Mouse (Mus musculus): ENCODE measurements at regions not wholly inside any gene's neighbourhood (a gene's known extent, or its start where the extent isn't known, plus 50 kb on each side); places are given as distances from the start of the nearest gene placed in this dataset.

GRCm38 (mm10) chr13:44280296-44280695 lies 449.0 kb upstream of the Jarid2 start:
- Histone ChIP-seq H3K4me2 (replicated peaks) (no peak overlapping the region), H3K36me3 (no peaks in the 10 kb centered on the region), H3K27ac (no peak overlapping the region), H3K9me3 (no peaks in the 10 kb centered on the region), H3K27me3 (no peaks in the 10 kb centered on the region), H3K4me3 (no peak overlapping the region), H3K4me1 (peaks cover 24% of the 10 kb centered on the region), H3K9ac (no peak overlapping the region)
- no peak for ATAC-seq (ENCODE audit: low FRiP score, low read depth)
- WGBS: 94% methylated on average over 8 of the region's 8 CpGs

GRCm38 (mm10) chr13:44281796-44282195 lies 447.5 kb upstream of the Jarid2 start:
- no peaks in the 10 kb centered on the region for H3K27me3 ChIP-seq
- H3K4me1 ChIP-seq: peaks cover 24% of the 10 kb centered on the region
- WGBS: 57% methylated on average over 6 of the region's 6 CpGs

GRCm38 (mm10) chr13:44282306-44282705 lies 447.0 kb upstream of the Jarid2 start:
- Histone ChIP-seq H3K4me1 (peaks cover 24% of the 10 kb centered on the region), H3K4me3 (no peak overlapping the region), H3K27ac (0 out of 2 replicates have a peak overlapping the region, but pooled peaks have one; percentile 49), H3K4me2 (replicated peaks) (no peak overlapping the region), H3K36me3 (no peaks in the 10 kb centered on the region), H3K9ac (no peak overlapping the region), H3K9me3 (no peaks in the 10 kb centered on the region), H3K27me3 (no peaks in the 10 kb centered on the region)
- WGBS: 80% methylated on average over 9 of the region's 9 CpGs
- no peak for ATAC-seq (ENCODE audit: low FRiP score, low read depth)

More at GRCm38 (mm10) chr13:44281796-44282195, 447.5 kb upstream of the Jarid2 start:
- Histone ChIP-seq H3K9ac (no peak overlapping the region), H3K4me3 (no peak overlapping the region), H3K4me2 (replicated peaks) (no peak overlapping the region), H3K27ac (no peak overlapping the region), H3K36me3 (no peaks in the 10 kb centered on the region), H3K9me3 (no peaks in the 10 kb centered on the region)
- ATAC-seq (ENCODE audit: low FRiP score, low read depth): no peak

- ATAC-seq (ENCODE audit: low FRiP score, low read depth): peak; percentile 59
- Histone ChIP-seq H3K36me3 (no peaks in the 10 kb centered on the region), H3K4me1 (peaks cover 24% of the 10 kb centered on the region), H3K4me3 (no peak overlapping the region), H3K9me3 (no peaks in the 10 kb centered on the region), H3K27ac (peak overlapping the region; percentile 49; the same call in 1 of the 2 replicates), H3K9ac (no peak overlapping the region), H3K27me3 (no peaks in the 10 kb centered on the region), H3K4me2 (replicated peaks) (no peak overlapping the region)
- 60% methylated on average over 16 of the region's 16 CpGs for WGBS
Measured at GRCm38 (mm10) chr13:44282731-44283571, 446.3 kb upstream of the Jarid2 start.

DNA sequence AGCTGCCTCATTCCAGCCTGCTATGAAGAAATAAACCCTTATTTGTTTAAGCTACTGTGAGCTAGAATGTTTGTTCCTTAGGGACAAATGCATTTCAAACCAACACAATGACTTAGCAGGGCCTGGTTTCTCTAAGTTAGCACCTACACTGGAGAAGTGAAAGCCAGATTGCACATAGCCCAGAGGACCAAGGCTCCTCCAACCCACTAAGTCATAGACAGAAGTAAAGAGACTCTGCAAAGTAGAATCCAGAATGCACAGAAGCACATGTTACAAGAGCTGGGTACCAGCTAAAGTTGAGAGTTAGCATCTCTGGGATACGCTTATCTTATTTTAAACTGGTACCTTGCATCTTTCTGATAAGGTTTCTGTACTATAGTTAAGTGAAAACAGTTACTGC lies 443.4 kb upstream of the Jarid2 start:
- Histone ChIP-seq H3K9ac (no peak overlapping the region), H3K4me2 (replicated peaks) (no peak overlapping the region), H3K4me3 (no peak overlapping the region), H3K27ac (no peak overlapping the region), H3K4me1 (peaks cover 19% of the 10 kb centered on the region), H3K9me3 (peaks cover 8% of the 10 kb centered on the region; the same call in 1 of the 2 replicates), H3K27me3 (no peaks in the 10 kb centered on the region), H3K36me3 (no peaks in the 10 kb centered on the region)
- ATAC-seq (ENCODE audit: low FRiP score, low read depth): no peak
- 92% methylated on average over 1 of the region's 1 CpGs for WGBS

- H3K27me3 ChIP-seq: no peaks in the 10 kb centered on the region
- H3K9ac ChIP-seq: no peak overlapping the region
- no peak for ATAC-seq (ENCODE audit: low FRiP score, low read depth)
- no peak overlapping the region for H3K27ac ChIP-seq
- H3K4me3 ChIP-seq: no peak overlapping the region
- H3K4me1 ChIP-seq: peaks cover 19% of the 10 kb centered on the region
- 98% methylated on average over 2 of the region's 2 CpGs for WGBS
- H3K9me3 ChIP-seq: peaks cover 12% of the 10 kb centered on the region; the same call in 1 of the 2 replicates
- no peak overlapping the region for H3K4me2 ChIP-seq (replicated peaks)
- no peaks in the 10 kb centered on the region for H3K36me3 ChIP-seq
Measured at GRCm38 (mm10) chr13:44290199-44290598, 439.1 kb upstream of the Jarid2 start.

DNA sequence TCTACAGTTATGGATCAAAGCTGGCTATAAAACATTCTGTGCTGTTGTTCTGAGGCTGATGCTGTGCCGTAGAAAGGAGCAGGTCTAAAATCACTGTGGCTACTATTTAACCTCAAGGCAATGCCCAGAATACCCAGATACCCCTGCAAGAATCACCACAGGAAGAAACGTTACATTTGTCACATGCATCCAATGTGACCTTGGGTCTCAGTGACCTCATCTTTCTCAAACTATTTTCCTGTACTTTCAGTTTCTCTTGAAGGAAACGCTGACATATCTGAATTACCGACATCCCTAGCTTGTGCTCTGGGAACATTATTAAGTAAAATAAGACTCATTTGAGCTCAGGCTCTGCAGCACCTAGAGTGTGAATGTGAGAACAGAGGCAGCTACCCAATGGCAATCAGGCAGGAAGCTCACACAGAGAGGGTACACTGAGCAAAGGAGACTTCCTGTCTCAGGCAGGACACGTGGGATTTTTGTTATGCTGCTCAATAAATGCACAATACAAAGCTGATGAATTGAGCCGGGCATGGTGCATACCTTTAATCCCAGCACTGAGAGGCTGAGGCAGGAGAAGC lies 436.7 kb upstream of the Jarid2 start:
- no peak overlapping the region for H3K4me2 ChIP-seq (replicated peaks)
- no peak overlapping the region for H3K4me3 ChIP-seq
- H3K9ac ChIP-seq: no peak overlapping the region
- H3K27me3 ChIP-seq: no peaks in the 10 kb centered on the region
- peaks cover 26% of the 10 kb centered on the region for H3K4me1 ChIP-seq
- WGBS: 66% methylated on average over 6 of the region's 6 CpGs
- peaks cover 12% of the 10 kb centered on the region; the same call in 1 of the 2 replicates for H3K9me3 ChIP-seq
- H3K36me3 ChIP-seq: no peaks in the 10 kb centered on the region
- H3K27ac ChIP-seq: no peak overlapping the region
- no peak for ATAC-seq (ENCODE audit: low FRiP score, low read depth)

- H3K4me3 ChIP-seq: no peak overlapping the region
- no peaks in the 10 kb centered on the region for H3K27me3 ChIP-seq
- H3K9me3 ChIP-seq: peaks cover 12% of the 10 kb centered on the region; the same call in 1 of the 2 replicates
- WGBS: 53% methylated on average over 15 of the region's 15 CpGs
- H3K4me2 ChIP-seq (replicated peaks): peak overlapping the region; percentile 7; the same call in 1 of the 2 replicates
- H3K4me1 ChIP-seq: peaks cover 26% of the 10 kb centered on the region
- H3K9ac ChIP-seq: no peak overlapping the region
- H3K27ac ChIP-seq: no peak overlapping the region; the same call in 1 of the 2 replicates
- H3K36me3 ChIP-seq: no peaks in the 10 kb centered on the region
- peak; percentile 71 for ATAC-seq (ENCODE audit: low FRiP score, low read depth)
Measured at GRCm38 (mm10) chr13:44293736-44294416, 435.4 kb upstream of the Jarid2 start.

DNA sequence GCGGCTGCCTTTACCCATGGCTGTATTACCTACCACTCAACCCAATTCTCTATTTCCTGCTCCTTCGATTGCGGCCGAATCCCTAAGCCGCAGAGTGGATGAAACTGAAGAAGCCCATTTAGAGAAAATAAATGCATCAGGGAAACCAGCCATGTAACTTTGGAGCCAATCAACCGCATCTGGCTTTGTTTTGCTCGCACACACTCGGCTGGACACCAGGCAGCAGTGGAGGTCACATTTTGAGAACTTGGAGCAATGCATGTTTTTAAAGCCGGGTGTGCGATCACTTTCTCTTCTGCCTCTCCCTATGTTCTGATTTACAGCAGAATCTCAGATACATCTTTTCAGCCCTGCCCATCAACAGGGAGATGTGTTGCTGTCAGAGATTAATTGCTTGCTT lies 433.7 kb upstream of the Jarid2 start:
- no peak for ATAC-seq (ENCODE audit: low FRiP score, low read depth)
- Histone ChIP-seq H3K4me2 (replicated peaks) (no peak overlapping the region), H3K4me3 (no peak overlapping the region), H3K9me3 (0 out of 2 replicates have a peak, but pooled peaks cover 7% of the 10 kb centered on the region), H3K27me3 (no peaks in the 10 kb centered on the region), H3K27ac (no peak overlapping the region), H3K9ac (no peak overlapping the region), H3K4me1 (peaks cover 26% of the 10 kb centered on the region), H3K36me3 (no peaks in the 10 kb centered on the region)
- 62% methylated on average over 10 of the region's 10 CpGs for whole genome bisulfite sequencing

GRCm38 (mm10) chr13:44300611-44301010 lies 428.7 kb upstream of the Jarid2 start:
- H3K36me3 ChIP-seq: no peaks in the 10 kb centered on the region
- no peaks in the 10 kb centered on the region for H3K27me3 ChIP-seq
- no peak overlapping the region for H3K9ac ChIP-seq
- 88% methylated on average over 10 of the region's 10 CpGs for WGBS
- no peaks in the 10 kb centered on the region for H3K9me3 ChIP-seq
- ATAC-seq (ENCODE audit: low FRiP score, low read depth): no peak
- no peak overlapping the region for H3K27ac ChIP-seq
- no peak overlapping the region for H3K4me2 ChIP-seq (replicated peaks)
- no peak overlapping the region for H3K4me3 ChIP-seq
- 0 out of 2 replicates have a peak, but pooled peaks cover 3% of the 10 kb centered on the region for H3K4me1 ChIP-seq

DNA sequence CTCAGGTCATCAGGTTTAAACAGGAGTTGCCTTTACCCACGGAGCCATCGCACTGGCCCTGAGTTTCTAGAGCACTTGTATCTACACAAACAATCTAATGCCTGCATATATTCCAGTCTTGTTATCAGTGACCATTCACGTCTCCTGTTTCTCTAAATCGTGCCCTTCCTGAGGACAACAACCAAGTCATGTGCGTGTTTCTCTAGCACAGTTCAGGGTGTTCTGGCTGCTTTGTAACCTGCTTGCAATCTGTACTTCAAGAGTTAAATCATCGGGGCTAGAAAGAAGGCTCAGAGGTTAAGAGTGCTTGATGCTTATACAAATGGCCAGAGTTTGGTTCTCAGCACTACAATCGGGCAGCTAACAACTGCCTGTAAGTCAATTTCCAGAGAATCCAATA lies 428.1 kb upstream of the Jarid2 start:
- 89% methylated on average over 7 of the region's 7 CpGs for WGBS
- ATAC-seq (ENCODE audit: low FRiP score, low read depth): no peak
- no peaks in the 10 kb centered on the region for H3K36me3 ChIP-seq
- H3K27ac ChIP-seq: no peak overlapping the region
- no peak overlapping the region for H3K4me2 ChIP-seq (replicated peaks)
- H3K9me3 ChIP-seq: no peaks in the 10 kb centered on the region
- no peak overlapping the region for H3K9ac ChIP-seq
- no peaks in the 10 kb centered on the region for H3K27me3 ChIP-seq
- no peaks in the 10 kb centered on the region for H3K4me1 ChIP-seq
- no peak overlapping the region for H3K4me3 ChIP-seq

DNA sequence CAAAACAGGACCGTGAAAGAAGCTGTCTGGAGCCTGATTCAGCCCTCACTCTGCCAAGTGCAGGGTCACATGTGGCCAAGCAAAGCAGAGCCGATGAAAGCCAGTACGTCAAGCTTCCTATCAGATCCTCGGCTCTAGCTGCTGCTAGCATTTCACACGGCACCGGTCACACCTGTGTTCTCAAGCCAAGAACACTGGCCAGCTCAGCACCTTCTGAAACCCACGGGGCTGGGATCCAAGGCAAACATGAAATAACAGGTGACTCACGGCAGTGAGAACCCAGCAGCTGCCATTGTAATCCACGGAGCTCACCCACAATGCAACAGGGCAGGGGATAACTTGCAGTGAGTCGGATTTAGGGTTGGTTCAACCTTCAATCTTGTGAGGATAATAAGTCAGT lies 427.3 kb upstream of the Jarid2 start:
- no peaks in the 10 kb centered on the region for H3K4me1 ChIP-seq
- WGBS: 61% methylated on average over 10 of the region's 10 CpGs
- no peak overlapping the region for H3K4me3 ChIP-seq
- no peak for ATAC-seq (ENCODE audit: low FRiP score, low read depth)
- H3K27me3 ChIP-seq: no peaks in the 10 kb centered on the region
- no peaks in the 10 kb centered on the region for H3K36me3 ChIP-seq
- H3K9ac ChIP-seq: no peak overlapping the region
- H3K4me2 ChIP-seq (replicated peaks): no peak overlapping the region
- no peak overlapping the region for H3K27ac ChIP-seq
- H3K9me3 ChIP-seq: no peaks in the 10 kb centered on the region
